Mouse (Mus musculus) midbrain, embryonic 11.5 days (tissue): Measurements from ENCODE around the gene Ina. TPM values are rescaled to one million over a fixed set of nuclear protein-coding genes. Genes with fewer than 3 reads are reported as not detected.

Experiments used
- polyA plus RNA-seq: library from polyadenylated mRNA; unstranded; fragments of >200 nt; fragmentation: Nextera tagmentation; extraction: Ambion mirVana; gene quantifications from 2 replicates; pipeline ENCODE4 v1.2.1, GENCODE M21; 2014

The Ina gene
- polyA plus RNA-seq, 1 experiment from 2014 or later, result 186 TPM

Other genes starting within 250 kb of the Ina start
- 73.5 and 79.6 TPM in 2 replicates for gene Nt5c2, start 455 bp downstream of the Ina start, polyA plus RNA-seq
- 33.7 and 34.3 TPM in 2 replicates for gene Pcgf6, start 36.2 kb downstream of the Ina start, polyA plus RNA-seq
- 10.9 and 12.1 TPM in 2 replicates for gene Taf5, start 53.0 kb downstream of the Ina start, polyA plus RNA-seq
- 1,071 and 1,179 TPM in 2 replicates for gene Usmg5, start 75.9 kb downstream of the Ina start, polyA plus RNA-seq
- 9.1 and 9.7 TPM in 2 replicates for gene Pdcd11, start 76.1 kb downstream of the Ina start, polyA plus RNA-seq
- 0.37 and 0.90 TPM in 2 replicates for gene Calhm2, start 123.6 kb downstream of the Ina start, polyA plus RNA-seq
- not detected in 2 replicates for gene Calhm1, start 129.6 kb downstream of the Ina start, polyA plus RNA-seq
- gene Calhm3, start 143.1 kb downstream of the Ina start, polyA plus RNA-seq, result not detected in 2 replicates
- 2.9 and 4.0 TPM in 2 replicates for gene Neurl1a, start 164.1 kb downstream of the Ina start, polyA plus RNA-seq